Mouse (Mus musculus) lung, postnatal 0 days (tissue): ENCODE measurements at regions not wholly inside any gene's neighbourhood (a gene's known extent, or its start where the extent isn't known, plus 50 kb on each side); places are given as distances from the start of the nearest gene placed in this dataset.
A peak's percentile ranks its signal among the peaks of the same experiment; 100 is the strongest.

Experiments
- ATAC-seq: fragments of 200-750 bp; cut with Nextera tagmentation; 2 replicates; pipeline ENCODE4 v1.8.0; 2017; ENCODE audit warnings: moderate library complexity
- DNase-seq: peaks from one replicate; pipeline ENCODE4 v3.0.0-alpha.2; 2016; ENCODE audit warnings: low spot score
- H3K27ac ChIP-seq: fragments of 300-500 bp; sonication (generic); 2 replicates; pipeline ENCODE4 v1.5.1; 2014; ENCODE audit warnings: antibody characterized with exemption, mild to moderate bottlenecking, low read length, mixed read lengths
- H3K27me3 ChIP-seq: fragments of 300-500 bp; sonication (generic); replicated peaks from 2 replicates; pipeline ENCODE4 v1.6.1; 2014; ENCODE audit warnings: low read length, mixed read lengths; ENCODE audit not compliant: insufficient read depth
- H3K36me3 ChIP-seq: fragments of 300-500 bp; sonication (generic); 2 replicates; pipeline ENCODE4 v1.6.1; 2014; ENCODE audit warnings: low read length, mixed read lengths; ENCODE audit not compliant: insufficient read depth
- H3K4me1 ChIP-seq: fragments of 300-500 bp; sonication (generic); 2 replicates; pipeline ENCODE4 v1.6.1; 2014; ENCODE audit warnings: antibody characterized with exemption, low read depth, low read length, mixed read lengths; ENCODE audit not compliant: insufficient read depth
- H3K4me2 ChIP-seq: fragments of 300-500 bp; sonication (generic); replicated peaks from 2 replicates; pipeline ENCODE4 v1.6.1; 2014; ENCODE audit warnings: low read depth, mild to moderate bottlenecking, low read length, moderate library complexity, mixed read lengths
- H3K4me3 ChIP-seq: fragments of 300-500 bp; sonication (generic); 2 replicates; pipeline ENCODE4 v1.5.1; 2014; ENCODE audit warnings: low read depth, low read length
- H3K9ac ChIP-seq: fragments of 300-500 bp; sonication (generic); replicated peaks from 2 replicates; pipeline ENCODE4 v1.6.1; 2014; ENCODE audit warnings: low read depth, mild to moderate bottlenecking
- H3K9me3 ChIP-seq: fragments of 300-500 bp; sonication (generic); 2 replicates; pipeline ENCODE4 v1.6.1; 2016; ENCODE audit warnings: low read length, mixed read lengths
- CTCF ChIP-seq: IDR thresholded peaks from 2 replicates; pipeline ENCODE4 v1.5.1; 2016; ENCODE audit warnings: antibody characterized with exemption, mild to moderate bottlenecking
- EP300 ChIP-seq: IDR thresholded peaks from 2 replicates; pipeline ENCODE4 v1.6.1; 2016; ENCODE audit warnings: antibody characterized with exemption, mild to moderate bottlenecking, control low read depth
- WGBS: fragments of 180-500 bp; shearing (Covaris S2); extraction: QIAGEN DNeasy Blood & Tissue Kit; methylation state at CpG from one replicate; pipeline ENCODE4 v1.1.7; 2014; 5-methylcytosine and 5-hydroxymethylcytosine counted together

DNA sequence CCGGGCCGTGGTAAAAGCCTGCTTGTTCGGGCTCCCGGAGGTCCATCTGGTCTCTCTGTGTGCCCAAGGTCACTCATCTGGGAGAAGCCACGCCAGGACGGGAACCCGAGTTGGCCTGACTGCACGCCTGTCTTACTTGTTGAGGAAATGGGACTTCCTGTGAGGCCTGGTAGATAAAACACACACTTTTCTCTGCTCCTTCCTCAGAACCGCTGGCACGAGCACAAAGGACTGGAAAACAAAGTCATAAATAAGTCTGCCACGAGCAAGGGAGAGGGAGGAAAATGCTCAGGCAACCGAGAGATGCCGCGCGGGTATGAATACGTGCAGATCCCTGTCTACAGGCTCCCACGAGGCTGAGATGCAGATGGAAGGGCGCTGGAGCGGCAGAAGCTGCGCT lies 131.6 kb downstream of the Rybp start:
- Histone ChIP-seq H3K4me2 (no peak overlapping the region), H3K27me3 (no peaks in the 10 kb centered on the region)
- peak; percentile 66 for ATAC-seq

DNA sequence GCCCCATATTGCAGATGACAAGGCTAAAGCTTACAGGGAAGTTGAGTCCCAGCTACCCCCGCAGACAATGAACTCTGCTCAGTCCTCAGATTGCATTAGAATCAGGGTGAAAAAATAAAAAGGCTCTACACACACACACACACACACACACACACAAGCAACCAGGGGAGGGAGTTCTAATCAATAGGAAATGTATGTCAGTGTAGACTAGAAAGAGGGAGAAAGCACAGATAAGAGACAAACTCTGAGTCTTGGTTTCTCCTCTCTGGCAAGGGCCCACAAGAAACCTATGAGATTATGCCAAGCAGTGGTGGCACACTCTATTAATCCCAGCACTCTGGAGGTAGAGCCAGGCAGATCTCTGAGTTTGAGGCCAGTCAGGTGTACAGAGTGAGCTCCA lies 135.8 kb downstream of the Rybp start:
- Histone ChIP-seq H3K27me3 (no peaks in the 10 kb centered on the region), H3K27ac (no peak overlapping the region), H3K36me3 (no peaks in the 10 kb centered on the region), H3K9ac (no peak overlapping the region), H3K9me3 (no peaks in the 10 kb centered on the region), H3K4me2 (no peak overlapping the region), H3K4me3 (no peak overlapping the region), H3K4me1 (peaks cover 2% of the 10 kb centered on the region; the same call in 1 of the 2 replicates)
- ATAC-seq = no peak
- TF ChIP-seq CTCF (no peak), EP300 (no peak)
- 100% methylated on average over 1 of the region's 1 CpGs for WGBS
- DNase-seq = no peak

More for the DNA sequence above, 131.6 kb downstream of the Rybp start:
- H3K27ac ChIP-seq = 0 out of 2 replicates have a peak overlapping the region, but pooled peaks have one; percentile 6
- no peaks in the 10 kb centered on the region for H3K4me1 ChIP-seq
- no peaks in the 10 kb centered on the region for H3K36me3 ChIP-seq
- no peak overlapping the region for H3K9ac ChIP-seq
- WGBS = 35% methylated on average over 20 of the region's 20 CpGs
- no peaks in the 10 kb centered on the region for H3K9me3 ChIP-seq
- no peak overlapping the region for H3K4me3 ChIP-seq
- TF ChIP-seq CTCF (no peak), EP300 (peak; percentile 74)
- DNase-seq = peak; percentile 73

DNA sequence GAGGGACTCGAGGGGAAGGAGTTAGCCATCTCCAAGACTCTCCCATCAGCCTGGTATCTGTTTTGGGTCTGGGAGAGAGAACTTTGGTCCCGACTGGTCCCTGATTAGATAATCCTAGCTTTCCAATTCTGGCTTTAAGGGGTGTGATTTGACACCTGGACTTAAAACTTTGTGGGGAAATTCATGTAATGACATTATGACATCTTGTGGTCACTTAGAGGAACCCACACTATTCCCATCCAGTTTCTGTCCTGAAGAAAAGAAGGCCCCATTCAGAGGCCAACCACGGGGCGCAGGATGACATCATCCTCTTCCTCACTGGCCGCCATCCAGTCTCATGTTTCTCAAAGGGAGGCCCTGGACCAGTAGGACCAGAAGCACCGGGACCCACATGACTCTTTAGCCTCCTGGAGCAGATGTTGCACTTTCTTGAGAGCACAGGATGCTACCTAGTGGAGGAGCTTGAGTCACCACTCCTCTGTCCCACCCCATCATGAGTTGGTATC lies 136.5 kb downstream of the Rybp start:
- no peaks in the 10 kb centered on the region for H3K36me3 ChIP-seq
- H3K4me3 ChIP-seq = no peak overlapping the region
- no peaks in the 10 kb centered on the region for H3K9me3 ChIP-seq
- TF ChIP-seq CTCF (peak; percentile 28; the same call in 1 of the 2 replicates), EP300 (no peak)
- H3K4me2 ChIP-seq = no peak overlapping the region
- H3K27ac ChIP-seq = no peak overlapping the region
- WGBS = 44% methylated on average over 6 of the region's 6 CpGs
- no peak overlapping the region for H3K9ac ChIP-seq
- DNase-seq (peak; percentile 46), ATAC-seq (no peak)
- H3K4me1 ChIP-seq = peaks cover 3% of the 10 kb centered on the region; the same call in 1 of the 2 replicates
- H3K27me3 ChIP-seq = no peaks in the 10 kb centered on the region

DNA sequence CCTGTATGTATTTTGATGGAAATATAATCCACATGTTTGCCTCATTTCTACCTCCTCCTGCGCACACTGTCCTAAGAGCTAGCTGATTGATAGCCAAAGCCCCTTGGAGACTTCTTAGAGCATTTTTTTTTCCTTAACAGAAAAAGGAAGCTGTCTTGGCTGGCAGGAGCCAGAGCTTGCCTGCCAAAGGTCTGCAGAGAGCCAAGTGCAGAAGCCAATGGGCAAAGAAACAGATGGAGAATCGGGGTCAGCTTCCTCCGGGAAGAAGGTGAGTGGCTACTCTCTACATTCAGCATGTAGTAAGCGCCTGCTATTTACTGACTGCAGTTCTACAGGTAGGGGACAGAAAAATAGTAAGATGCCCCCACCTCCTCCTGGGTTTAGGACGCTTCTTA lies 137.8 kb downstream of the Rybp start:
- H3K4me2 ChIP-seq = no peak overlapping the region
- no peak overlapping the region for H3K27ac ChIP-seq
- H3K9ac ChIP-seq = no peak overlapping the region
- DNase-seq = no peak
- no peak for ATAC-seq
- WGBS = 65% methylated on average over 5 of the region's 5 CpGs
- no peaks in the 10 kb centered on the region for H3K27me3 ChIP-seq
- no peaks in the 10 kb centered on the region for H3K9me3 ChIP-seq
- no peak overlapping the region for H3K4me3 ChIP-seq
- peaks cover 4% of the 10 kb centered on the region; the same call in 1 of the 2 replicates for H3K4me1 ChIP-seq
- H3K36me3 ChIP-seq = no peaks in the 10 kb centered on the region
- TF ChIP-seq CTCF (no peak), EP300 (no peak)

DNA sequence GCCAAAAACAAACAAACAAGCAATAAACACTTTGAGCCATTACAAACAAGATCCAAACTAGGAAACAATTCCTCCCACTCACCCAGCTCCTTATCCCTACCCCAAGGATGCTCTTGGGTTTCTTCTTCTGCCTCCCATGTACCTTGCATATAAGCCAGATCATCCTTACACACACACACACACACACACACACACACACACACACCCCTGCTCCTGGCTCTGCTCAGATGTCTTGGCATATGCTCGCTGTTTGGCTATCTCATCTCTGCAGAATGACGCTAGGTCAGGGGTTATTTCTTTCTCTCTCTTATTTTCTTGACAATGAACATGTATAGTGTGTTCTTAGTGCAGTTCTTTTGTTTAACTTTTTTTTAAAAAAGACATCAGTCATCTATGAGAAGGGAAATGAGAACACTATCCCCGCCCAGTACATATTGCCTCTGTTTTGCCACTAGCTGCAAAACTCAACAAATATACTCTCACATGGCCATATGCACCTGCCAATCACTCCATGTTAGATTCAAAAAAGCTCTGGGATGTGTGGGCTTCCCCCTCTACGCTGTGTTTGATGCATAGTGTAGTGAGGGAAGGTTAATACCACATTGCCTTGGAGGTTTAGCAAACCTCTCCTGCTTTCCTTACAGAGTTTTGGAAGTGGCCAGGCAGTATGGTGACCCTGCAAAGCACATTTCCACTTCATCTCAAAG lies 138.4 kb downstream of the Rybp start:
- Histone ChIP-seq H3K36me3 (no peaks in the 10 kb centered on the region), H3K4me2 (no peak overlapping the region), H3K27ac (no peak overlapping the region), H3K4me1 (peaks cover 6% of the 10 kb centered on the region; the same call in 1 of the 2 replicates), H3K9me3 (no peaks in the 10 kb centered on the region), H3K9ac (no peak overlapping the region), H3K4me3 (no peak overlapping the region), H3K27me3 (no peaks in the 10 kb centered on the region)
- ATAC-seq = no peak
- TF ChIP-seq CTCF (no peak), EP300 (no peak)
- 56% methylated on average over 4 of the region's 4 CpGs for WGBS
- DNase-seq = peak; percentile 39

DNA sequence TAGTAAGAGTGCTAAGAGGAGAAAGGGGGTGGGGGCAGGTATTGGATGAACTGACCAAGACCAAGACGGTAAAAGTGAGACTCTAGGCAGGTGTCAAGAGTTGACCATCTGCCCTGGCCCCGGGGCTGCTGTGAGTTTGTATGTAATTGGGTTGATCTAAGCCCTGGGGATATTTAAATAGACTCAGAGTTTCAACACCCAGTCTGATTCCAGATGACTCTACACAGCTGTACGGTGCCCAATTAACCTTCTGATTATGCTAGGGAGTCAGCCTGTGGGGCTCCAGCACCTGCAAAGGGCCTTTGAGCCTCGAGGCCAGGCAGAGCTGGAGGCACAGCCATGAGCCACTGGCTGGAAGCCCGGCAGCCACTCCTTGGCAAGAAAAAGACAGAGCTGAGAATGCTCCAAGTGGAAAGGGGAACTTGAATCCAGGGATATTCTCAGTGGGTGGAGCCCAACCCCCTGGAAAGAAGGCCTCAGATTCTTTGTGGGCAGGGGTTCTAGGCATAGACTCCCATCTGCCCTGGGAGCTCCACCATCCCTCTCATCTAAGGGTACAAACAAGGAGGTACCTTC lies 140.8 kb downstream of the Rybp start:
- no peak for DNase-seq
- TF ChIP-seq CTCF (no peak), EP300 (no peak)
- ATAC-seq = no peak

More for the DNA sequence above, 140.8 kb downstream of the Rybp start:
- no peaks in the 10 kb centered on the region for H3K36me3 ChIP-seq
- 55% methylated on average over 5 of the region's 5 CpGs for WGBS
- no peaks in the 10 kb centered on the region for H3K27me3 ChIP-seq
- H3K4me3 ChIP-seq = no peak overlapping the region
- H3K9ac ChIP-seq = no peak overlapping the region
- H3K9me3 ChIP-seq = no peaks in the 10 kb centered on the region
- H3K4me1 ChIP-seq = peaks cover 6% of the 10 kb centered on the region; the same call in 1 of the 2 replicates
- H3K27ac ChIP-seq = no peak overlapping the region
- no peak overlapping the region for H3K4me2 ChIP-seq
